Comparison of ENCODE assay signal across 26 mouse cellular contexts in genomic region chr10:23733679-23734078, GRCm38 (mm10). TPM values are rescaled to one million over a fixed set of nuclear protein-coding genes. Genes with fewer than 3 reads are reported as not detected.
DNase-seq lines count a peak whose midpoint lies in the region; ATAC-seq and TF ChIP-seq lines count a peak whose summit lies in the region.
"Had no signal": no experiment of that assay in that cellular context is flagged by ENCODE, and none has a peak within 500 bp of the region (broad histone marks: within the 10 kb centered on the region; RNA-seq: fewer than 3 reads in every experiment).

No protein-coding gene starts in this region.

- no peak for ATAC-seq in forebrain, embryonic 13.5 days
- no peak for ATAC-seq in midbrain, postnatal 0 days (ENCODE audit: low FRiP score)
- ATAC-seq in midbrain, embryonic 13.5 days = peak; percentile 82
- ATAC-seq: forebrain, embryonic 16.5 days; hindbrain, postnatal 0 days; inflammation-experienced regulatory T-cells, adult 6 months had no signal

- no peaks in the 10 kb centered on the region for H3K27me3 ChIP-seq in forebrain, embryonic 10.5 days (ENCODE audit: poor library complexity, severe bottlenecking)
- no peaks in the 10 kb centered on the region for H3K27me3 ChIP-seq in forebrain, embryonic 13.5 days
- H3K27me3 ChIP-seq in midbrain, embryonic 10.5 days (ENCODE audit: low read depth, poor library complexity, severe bottlenecking) = no peaks in the 10 kb centered on the region
- no peaks in the 10 kb centered on the region for H3K27me3 ChIP-seq in midbrain, postnatal 0 days (ENCODE audit: insufficient read depth, low read length)
- no peaks in the 10 kb centered on the region for H3K27me3 ChIP-seq in midbrain, embryonic 13.5 days
- H3K27me3 ChIP-seq: embryonic facial prominence, embryonic 12.5 days; embryonic facial prominence, embryonic 15.5 days; heart, embryonic 13.5 days had no signal

- no peak for TF ChIP-seq CTCF in midbrain, postnatal 0 days (IDR thresholded peaks at IDR 0.05)

- no peaks in the 10 kb centered on the region for H3K9me3 ChIP-seq in forebrain, embryonic 10.5 days
- H3K9me3 ChIP-seq in forebrain, embryonic 13.5 days (replicated peaks) = no peaks in the 10 kb centered on the region
- no peaks in the 10 kb centered on the region for H3K9me3 ChIP-seq in midbrain, embryonic 10.5 days (replicated peaks)
- no peaks in the 10 kb centered on the region for H3K9me3 ChIP-seq in midbrain, postnatal 0 days (ENCODE audit: low read length)
- no peaks in the 10 kb centered on the region for H3K9me3 ChIP-seq in midbrain, embryonic 13.5 days
- H3K9me3 ChIP-seq: embryonic facial prominence, embryonic 12.5 days; embryonic facial prominence, embryonic 15.5 days; heart, embryonic 10.5 days; heart, embryonic 13.5 days had no signal

- no peaks in the 10 kb centered on the region for H3K36me3 ChIP-seq in forebrain, embryonic 10.5 days (replicated peaks)
- H3K36me3 ChIP-seq in forebrain, embryonic 13.5 days (ENCODE audit: poor library complexity, severe bottlenecking) = no peaks in the 10 kb centered on the region
- H3K36me3 ChIP-seq in midbrain, embryonic 10.5 days = no peaks in the 10 kb centered on the region
- H3K36me3 ChIP-seq in midbrain, postnatal 0 days (ENCODE audit: insufficient read depth, low read length) = no peaks in the 10 kb centered on the region
- no peaks in the 10 kb centered on the region for H3K36me3 ChIP-seq in midbrain, embryonic 13.5 days
- H3K36me3 ChIP-seq: embryonic facial prominence, embryonic 12.5 days; embryonic facial prominence, embryonic 15.5 days; heart, embryonic 10.5 days; heart, embryonic 13.5 days had no signal

- 10% methylated on average over 2 of the region's 2 CpGs for WGBS in forebrain, embryonic 10.5 days
- WGBS in forebrain, embryonic 13.5 days = 3% methylated on average over 2 of the region's 2 CpGs
- 16% methylated on average over 2 of the region's 2 CpGs for WGBS in midbrain, embryonic 10.5 days
- 19% methylated on average over 2 of the region's 2 CpGs for WGBS in midbrain, postnatal 0 days
- 8% methylated on average over 2 of the region's 2 CpGs for WGBS in midbrain, embryonic 13.5 days

- H3K4me3 ChIP-seq in forebrain, embryonic 10.5 days = no peak overlapping the region
- no peak overlapping the region for H3K4me3 ChIP-seq in forebrain, embryonic 13.5 days
- H3K4me3 ChIP-seq in midbrain, embryonic 10.5 days = no peak overlapping the region
- H3K4me3 ChIP-seq in midbrain, postnatal 0 days (ENCODE audit: low read depth, low read length) = no peak overlapping the region
- no peak overlapping the region for H3K4me3 ChIP-seq in midbrain, embryonic 13.5 days (replicated peaks)
- H3K4me3 ChIP-seq: embryonic facial prominence, embryonic 12.5 days; embryonic facial prominence, embryonic 15.5 days; heart, adult 2 months; heart, embryonic 10.5 days; heart, embryonic 13.5 days had no signal

- H3K4me1 ChIP-seq in forebrain, embryonic 10.5 days = peaks cover 20% of the 10 kb centered on the region
- peaks cover 11% of the 10 kb centered on the region for H3K4me1 ChIP-seq in forebrain, embryonic 13.5 days
- H3K4me1 ChIP-seq in midbrain, embryonic 10.5 days = peaks cover 15% of the 10 kb centered on the region
- H3K4me1 ChIP-seq in midbrain, postnatal 0 days (ENCODE audit: insufficient read depth, low read length) = no peaks in the 10 kb centered on the region
- peaks cover 9% of the 10 kb centered on the region; the same call in 1 of the 2 replicates for H3K4me1 ChIP-seq in midbrain, embryonic 13.5 days (replicated peaks)
- H3K4me1 ChIP-seq: embryonic facial prominence, embryonic 12.5 days; embryonic facial prominence, embryonic 15.5 days; heart, embryonic 10.5 days; heart, embryonic 13.5 days had no signal

- DNase-seq in forebrain, embryonic 10.5 days (ENCODE audit: extremely low spot score, low spot score) = no peak
- DNase-seq in midbrain, embryonic 10.5 days (ENCODE audit: low spot score) = no peak
- DNase-seq in midbrain, postnatal 0 days (ENCODE audit: low spot score) = no peak
- DNase-seq in layer of hippocampus, adult 9-11 months = no peak
- no peak for DNase-seq in frontal cortex, postnatal 25 days (ENCODE audit: low spot score in 2 of 2)
- DNase-seq: adrenal gland, postnatal 10 days; adrenal gland, postnatal 36 days; cerebellum, adult 11 months; cerebellum, adult 2 months; cerebellum, adult 9-11 months; cerebellum, postnatal 25 days; gastrocnemius, postnatal 10 days; gastrocnemius, postnatal 36 days; heart, adult 2 months; heart, postnatal 14 days; heart, postnatal 4 days had no signal

- H3K27ac ChIP-seq in forebrain, embryonic 10.5 days = peak overlapping the region; percentile 69
- no peak overlapping the region for H3K27ac ChIP-seq in forebrain, embryonic 13.5 days
- peak overlapping the region; percentile 47 for H3K27ac ChIP-seq in midbrain, embryonic 10.5 days (replicated peaks)
- no peak overlapping the region for H3K27ac ChIP-seq in midbrain, postnatal 0 days (ENCODE audit: low read depth, low read length)
- no peak overlapping the region; the same call in 1 of the 2 replicates for H3K27ac ChIP-seq in midbrain, embryonic 13.5 days
- H3K27ac ChIP-seq: embryonic facial prominence, embryonic 12.5 days; embryonic facial prominence, embryonic 15.5 days; heart, adult 2 months; heart, embryonic 10.5 days; heart, embryonic 13.5 days; hindbrain, embryonic 14.5 days; hindbrain, postnatal 0 days had no signal

- H3K4me2 ChIP-seq in forebrain, embryonic 13.5 days = no peak overlapping the region
- H3K4me2 ChIP-seq in midbrain, postnatal 0 days (ENCODE audit: low read depth, low read length, poor library complexity, severe bottlenecking) = no peak overlapping the region
- H3K4me2 ChIP-seq in midbrain, embryonic 13.5 days (replicated peaks) = no peak overlapping the region
- H3K4me2 ChIP-seq: embryonic facial prominence, embryonic 12.5 days; embryonic facial prominence, embryonic 15.5 days; heart, embryonic 13.5 days; hindbrain, embryonic 14.5 days had no signal

- no peak overlapping the region for H3K9ac ChIP-seq in forebrain, embryonic 13.5 days
- H3K9ac ChIP-seq in midbrain, postnatal 0 days (replicated peaks; ENCODE audit: low read length, poor library complexity, severe bottlenecking) = no peak overlapping the region
- no peak overlapping the region for H3K9ac ChIP-seq in midbrain, embryonic 13.5 days (replicated peaks)
- H3K9ac ChIP-seq: embryonic facial prominence, embryonic 12.5 days; embryonic facial prominence, embryonic 15.5 days; heart, embryonic 13.5 days; hindbrain, embryonic 14.5 days had no signal

RNA-seq across cellular contexts. Expression of gene Rps12, which starts 53.4 kb away (rescaled TPM):
- polyA plus RNA-seq in forebrain, embryonic 10.5 days (2016; fragmentation: Nextera tagmentation; extraction: Ambion mirVana) = 153 and 161 TPM in 2 replicates
- polyA plus RNA-seq in forebrain, embryonic 13.5 days (2015; fragmentation: Nextera tagmentation; extraction: Ambion mirVana) = 142 and 148 TPM in 2 replicates
- 112 and 145 TPM in 2 replicates for polyA plus RNA-seq in midbrain, embryonic 10.5 days (2016; fragmentation: Nextera tagmentation; extraction: Ambion mirVana)
- 1,859 and 2,007 TPM in 2 replicates for total RNA-seq in midbrain, postnatal 0 days (2014; rRNA removed)
- 108 and 142 TPM in 2 replicates for polyA plus RNA-seq in midbrain, postnatal 0 days (2015; fragmentation: Nextera tagmentation; extraction: Ambion mirVana)
- polyA plus RNA-seq in midbrain, embryonic 13.5 days (2015; fragmentation: Nextera tagmentation; extraction: Ambion mirVana) = 113 and 114 TPM in 2 replicates

Comparison
In these comparisons a context has a peak if more than half of its experiments do, and no peak if none do; other contexts are left out.
1. H3K27ac ChIP-seq: peak in forebrain, embryonic 10.5 days (single experiment) and midbrain, embryonic 10.5 days (single experiment); none in forebrain, embryonic 13.5 days (single experiment), midbrain, postnatal 0 days (single experiment) and midbrain, embryonic 13.5 days (single experiment).